Mouse (Mus musculus) colon, adult 2 months (tissue): ENCODE measurements around the gene Mcmbp. TPM values are rescaled to one million over a fixed set of nuclear protein-coding genes. Genes with fewer than 3 reads are reported as not detected.

ENCODE experiments used
- polyA plus RNA-seq: library from polyadenylated mRNA; depleted of rRNA; stranded (reverse); fragments of >200 nt; gene quantifications from 2 replicates; pipeline ENCODE4 v1.2.3, GENCODE M21; 2012; rRNA removed

The Mcmbp gene
- 40.8 and 41.4 TPM in 2 replicates for polyA plus RNA-seq

DNA sequence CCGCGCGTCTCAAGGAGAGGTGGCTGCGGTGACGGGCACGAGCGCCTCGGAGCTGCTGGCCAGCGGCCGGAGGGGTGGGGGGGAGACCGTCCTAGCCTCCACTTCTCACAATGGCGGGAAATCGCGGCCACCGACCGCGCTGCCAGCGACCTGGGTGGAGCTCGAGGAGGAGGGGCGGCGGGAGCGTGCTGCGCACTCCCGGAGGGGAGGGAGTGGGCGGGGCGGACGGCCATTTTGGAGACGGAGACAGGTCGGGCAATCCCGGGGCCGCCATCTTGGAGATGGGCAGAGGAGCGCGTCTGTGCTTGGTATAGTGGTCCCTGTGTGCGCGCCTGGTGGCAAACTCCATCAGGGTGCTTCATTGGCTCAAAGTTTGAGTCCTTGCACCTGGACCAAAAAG, at the start of gene Mcmbp:
Mcmbp (minus strand) TSS at position 162 of the 400 bp plus-strand sequence.

DNA sequence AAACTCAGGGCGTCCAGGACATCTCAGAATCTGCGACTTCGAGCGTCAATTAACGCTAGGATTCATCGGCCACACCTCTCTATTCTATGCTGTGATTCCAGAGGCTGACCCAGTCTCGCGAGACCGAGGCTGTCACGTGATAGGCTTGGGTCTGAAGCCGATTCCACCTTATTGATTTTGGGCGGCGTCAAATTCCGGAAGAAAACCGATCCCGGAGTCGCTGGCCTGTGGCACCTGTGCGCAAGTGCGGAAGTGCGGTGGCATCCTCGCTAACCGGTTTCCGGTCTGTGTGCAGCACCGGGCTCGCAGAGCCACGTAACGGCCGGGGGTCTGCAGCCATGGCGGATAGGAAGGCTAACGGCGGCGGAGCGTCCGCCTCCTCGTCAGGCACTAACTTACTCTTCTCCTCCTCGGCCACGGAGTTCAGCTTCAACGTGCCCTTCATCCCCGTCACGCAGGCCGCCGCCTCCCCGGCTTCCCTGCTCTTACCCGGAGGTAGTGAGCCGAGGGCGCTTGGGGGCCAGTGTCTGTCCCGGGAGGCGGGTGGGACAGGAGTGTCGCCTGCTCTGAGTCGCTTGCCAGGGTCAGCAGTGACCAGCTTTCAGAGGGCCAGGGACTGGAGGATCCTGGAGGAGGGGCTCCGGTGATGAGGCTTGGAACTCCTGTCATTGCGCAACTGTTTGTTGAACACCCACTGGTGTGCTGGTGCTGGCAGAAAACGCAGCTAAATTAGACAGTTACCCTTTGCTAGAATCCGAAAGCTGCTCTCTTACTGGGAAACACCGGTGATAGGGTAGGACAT, 4.6 kb upstream of the Mcmbp start, which contains the start of gene Sec23ip:
Sec23ip (plus strand) TSS at position 260 of the 802 bp plus-strand sequence.

Other genes with a start within 250 kb of the Mcmbp start
- gene Bag3, start 216.9 kb downstream of the Mcmbp start, polyA plus RNA-seq = 54.7 and 56.9 TPM in 2 replicates
- gene Inpp5f, start 129.2 kb downstream of the Mcmbp start, polyA plus RNA-seq = 3.9 and 4.1 TPM in 2 replicates
- gene Sec23ip, start 4.4 kb upstream of the Mcmbp start, polyA plus RNA-seq = 21.8 and 38.0 TPM in 2 replicates